Mouse (Mus musculus) urinary bladder, adult 18-20 months (tissue): Measurements from ENCODE around the gene Aip.
"Not testable (repeated sequence)": the region's sequence is repeated elsewhere in the genome, so short reads cannot be mapped to it uniquely, and the experiment has no call there.

Source experiments
- DNase-seq, 2 experiments: peaks; one replicate each; pipeline ENCODE4 v3.0.0; 2022; ENCODE audit warnings: low spot score in 2 of 2, mixed read lengths in 2 of 2

Gene Aip

GRCm38 (mm10) chr19:4064501-4064900, 61.2 kb downstream of the Aip start:
- DNase-seq: not testable (repeated sequence)
